Mouse (Mus musculus): ENCODE data around the gene Cdh6. TPM values are rescaled to one million over a fixed set of nuclear protein-coding genes. Genes with fewer than 3 reads are reported as not detected.
A peak's percentile ranks its signal among the peaks of the same experiment; 100 is the strongest.

Gene Cdh6
- total and polyA plus RNA-seq, 2 experiments = 0.01 to 0.09 TPM

DNA sequence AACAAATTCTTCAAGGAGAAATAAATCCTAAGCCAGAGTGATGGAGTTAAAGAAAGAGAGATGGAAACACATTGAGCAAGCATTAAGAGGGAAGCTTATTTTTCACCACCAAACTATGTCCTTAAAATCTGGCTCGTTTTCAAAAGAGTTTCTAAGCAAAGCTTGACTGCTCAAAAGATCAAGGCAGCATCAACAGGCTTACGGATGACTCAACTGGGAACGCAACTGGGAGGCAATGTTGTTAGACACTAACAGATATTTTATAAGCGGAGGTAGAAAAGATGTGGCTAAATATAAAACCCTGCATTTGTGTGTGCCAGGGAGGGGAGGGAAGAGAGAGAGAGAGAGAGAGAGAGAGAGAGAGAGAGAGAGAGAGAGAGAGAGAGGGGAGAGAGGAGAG lies 31.5 kb downstream of the Cdh6 start:
- H3K27ac ChIP-seq (replicated peaks; ENCODE audit: insufficient read depth, low read depth, low read length) = no peak overlapping the region
- H3K36me3 ChIP-seq (ENCODE audit: control insufficient read depth, insufficient read depth, low read length) = no peaks in the 10 kb centered on the region
- H3K4me1 ChIP-seq (ENCODE audit: control insufficient read depth, insufficient read depth, low read length) = no peaks in the 10 kb centered on the region
- DNase-seq (ENCODE audit: extremely low read depth, low read depth, low spot score) = no peak
- WGBS = 75% methylated on average over 4 of the region's 4 CpGs
- H3K4me3 ChIP-seq (ENCODE audit: insufficient read depth, low read depth, low read length) = no peak overlapping the region
- H3K27me3 ChIP-seq (ENCODE audit: control insufficient read depth, insufficient read depth, low read length) = peaks cover 2% of the 10 kb centered on the region; the same call in 1 of the 2 replicates
- TF ChIP-seq CTCF (IDR thresholded peaks at IDR 0.05; ENCODE audit: low read depth, low read length) (no peak), POLR2A (IDR thresholded peaks at IDR 0.05; ENCODE audit: extremely low read depth, insufficient read depth, low read length) (no peak)
- H3K79me2 ChIP-seq (ENCODE audit: control insufficient read depth, insufficient read depth, low read length) = no peaks in the 10 kb centered on the region
- no peak overlapping the region for H3K9ac ChIP-seq (ENCODE audit: low read depth, low read length)

GRCm38 (mm10) chr15:13139662-13140061 lies 33.8 kb downstream of the Cdh6 start:
- 79% methylated on average over 5 of the region's 5 CpGs for WGBS
- H3K27ac ChIP-seq (replicated peaks; ENCODE audit: insufficient read depth, low read depth, low read length) = no peak overlapping the region
- H3K36me3 ChIP-seq (ENCODE audit: control insufficient read depth, insufficient read depth, low read length) = no peaks in the 10 kb centered on the region
- TF ChIP-seq POLR2A (IDR thresholded peaks at IDR 0.05; ENCODE audit: extremely low read depth, insufficient read depth, low read length) (no peak), CTCF (IDR thresholded peaks at IDR 0.05; ENCODE audit: low read depth, low read length) (no peak)
- no peaks in the 10 kb centered on the region for H3K79me2 ChIP-seq (ENCODE audit: control insufficient read depth, insufficient read depth, low read length)
- no peak overlapping the region for H3K4me3 ChIP-seq (ENCODE audit: insufficient read depth, low read depth, low read length)
- no peak overlapping the region for H3K9ac ChIP-seq (ENCODE audit: low read depth, low read length)
- H3K27me3 ChIP-seq (ENCODE audit: control insufficient read depth, insufficient read depth, low read length) = peaks cover 2% of the 10 kb centered on the region; the same call in 1 of the 2 replicates
- no peak for DNase-seq (ENCODE audit: extremely low read depth, low read depth, low spot score)
- no peaks in the 10 kb centered on the region for H3K4me1 ChIP-seq (ENCODE audit: control insufficient read depth, insufficient read depth, low read length)

GRCm38 (mm10) chr15:13137166-13137565 lies 36.3 kb downstream of the Cdh6 start:
- 86% methylated on average over 6 of the region's 6 CpGs for WGBS
- H3K27ac ChIP-seq (replicated peaks; ENCODE audit: insufficient read depth, low read depth, low read length) = no peak overlapping the region
- no peaks in the 10 kb centered on the region for H3K4me1 ChIP-seq (ENCODE audit: control insufficient read depth, insufficient read depth, low read length)
- TF ChIP-seq CTCF (IDR thresholded peaks at IDR 0.05; ENCODE audit: low read depth, low read length) (no peak), POLR2A (IDR thresholded peaks at IDR 0.05; ENCODE audit: extremely low read depth, insufficient read depth, low read length) (no peak)
- no peak for DNase-seq (ENCODE audit: extremely low read depth, low read depth, low spot score)
- no peaks in the 10 kb centered on the region for H3K79me2 ChIP-seq (ENCODE audit: control insufficient read depth, insufficient read depth, low read length)
- no peak overlapping the region for H3K9ac ChIP-seq (ENCODE audit: low read depth, low read length)
- no peaks in the 10 kb centered on the region for H3K36me3 ChIP-seq (ENCODE audit: control insufficient read depth, insufficient read depth, low read length)
- H3K4me3 ChIP-seq (ENCODE audit: insufficient read depth, low read depth, low read length) = no peak overlapping the region
- peaks cover 2% of the 10 kb centered on the region; the same call in 1 of the 2 replicates for H3K27me3 ChIP-seq (ENCODE audit: control insufficient read depth, insufficient read depth, low read length)

- peak; percentile 1 for DNase-seq (ENCODE audit: extremely low read depth, low read depth, low spot score)
- Histone ChIP-seq H3K27me3 (ENCODE audit: control insufficient read depth, insufficient read depth, low read length) (peaks cover 1% of the 10 kb centered on the region; the same call in 1 of the 2 replicates), H3K4me3 (ENCODE audit: insufficient read depth, low read depth, low read length) (no peak overlapping the region), H3K4me1 (ENCODE audit: control insufficient read depth, insufficient read depth, low read length) (no peaks in the 10 kb centered on the region), H3K9ac (ENCODE audit: low read depth, low read length) (no peak overlapping the region), H3K27ac (replicated peaks; ENCODE audit: insufficient read depth, low read depth, low read length) (no peak overlapping the region), H3K79me2 (ENCODE audit: control insufficient read depth, insufficient read depth, low read length) (no peaks in the 10 kb centered on the region), H3K36me3 (ENCODE audit: control insufficient read depth, insufficient read depth, low read length) (no peaks in the 10 kb centered on the region)
- TF ChIP-seq POLR2A (IDR thresholded peaks at IDR 0.05; ENCODE audit: extremely low read depth, insufficient read depth, low read length) = no peak
- no peak for TF ChIP-seq CTCF (IDR thresholded peaks at IDR 0.05; ENCODE audit: low read depth, low read length)
- WGBS = 77% methylated on average over 1 of the region's 1 CpGs
Observed at GRCm38 (mm10) chr15:13134086-13134485, 39.4 kb downstream of the Cdh6 start.

DNA sequence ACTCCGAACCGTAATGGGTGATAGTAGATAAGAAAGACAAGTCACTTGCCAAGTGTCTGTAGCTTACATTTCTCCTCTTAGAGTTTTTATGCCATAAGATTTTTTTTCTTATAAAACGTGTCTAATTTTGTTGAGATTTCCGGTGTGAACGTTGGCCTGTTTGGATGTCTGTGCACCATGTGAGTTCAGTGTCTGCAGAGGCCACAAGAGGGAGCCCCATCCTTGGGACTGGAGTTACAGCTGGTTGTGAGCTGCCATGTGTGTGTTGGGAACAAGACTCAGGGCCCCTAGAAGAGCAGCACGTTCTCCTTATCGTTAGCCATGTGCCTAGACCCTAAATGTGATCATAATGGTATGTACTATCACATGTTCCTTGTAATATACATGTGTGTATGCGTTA lies 40.1 kb downstream of the Cdh6 start:
- Histone ChIP-seq H3K79me2 (ENCODE audit: control insufficient read depth, insufficient read depth, low read length) (no peaks in the 10 kb centered on the region), H3K4me3 (ENCODE audit: insufficient read depth, low read depth, low read length) (no peak overlapping the region), H3K4me1 (ENCODE audit: control insufficient read depth, insufficient read depth, low read length) (no peaks in the 10 kb centered on the region), H3K9ac (ENCODE audit: low read depth, low read length) (no peak overlapping the region), H3K36me3 (ENCODE audit: control insufficient read depth, insufficient read depth, low read length) (no peaks in the 10 kb centered on the region), H3K27me3 (ENCODE audit: control insufficient read depth, insufficient read depth, low read length) (no peaks in the 10 kb centered on the region), H3K27ac (replicated peaks; ENCODE audit: insufficient read depth, low read depth, low read length) (no peak overlapping the region)
- TF ChIP-seq CTCF (IDR thresholded peaks at IDR 0.05; ENCODE audit: low read depth, low read length) (no peak), POLR2A (IDR thresholded peaks at IDR 0.05; ENCODE audit: extremely low read depth, insufficient read depth, low read length) (no peak)
- WGBS = 90% methylated on average over 8 of the region's 8 CpGs
- DNase-seq (ENCODE audit: extremely low read depth, low read depth, low spot score) = no peak

GRCm38 (mm10) chr15:13132493-13132892 lies 41.0 kb downstream of the Cdh6 start:
- Histone ChIP-seq H3K4me1 (ENCODE audit: control insufficient read depth, insufficient read depth, low read length) (no peaks in the 10 kb centered on the region), H3K27me3 (ENCODE audit: control insufficient read depth, insufficient read depth, low read length) (no peaks in the 10 kb centered on the region), H3K27ac (replicated peaks; ENCODE audit: insufficient read depth, low read depth, low read length) (no peak overlapping the region), H3K36me3 (ENCODE audit: control insufficient read depth, insufficient read depth, low read length) (no peaks in the 10 kb centered on the region), H3K4me3 (ENCODE audit: insufficient read depth, low read depth, low read length) (no peak overlapping the region), H3K9ac (ENCODE audit: low read depth, low read length) (no peak overlapping the region), H3K79me2 (ENCODE audit: control insufficient read depth, insufficient read depth, low read length) (no peaks in the 10 kb centered on the region)
- DNase-seq (ENCODE audit: extremely low read depth, low read depth, low spot score) = no peak
- TF ChIP-seq CTCF (IDR thresholded peaks at IDR 0.05; ENCODE audit: low read depth, low read length) (no peak), POLR2A (IDR thresholded peaks at IDR 0.05; ENCODE audit: extremely low read depth, insufficient read depth, low read length) (no peak)
- 75% methylated on average over 3 of the region's 3 CpGs for WGBS

Data from liver, adult 2 months (tissue).